Mouse (Mus musculus) midbrain, embryonic 15.5 days (tissue): ENCODE data around the gene Kdm5c. TPM values are rescaled to one million over a fixed set of nuclear protein-coding genes. Genes with fewer than 3 reads are reported as not detected.

Experiments
- ATAC-seq: fragments of 200-750 bp; cut with Nextera tagmentation; replicated peaks from 2 replicates; pipeline ENCODE4 v1.8.0; 2017; ENCODE audit warnings: moderate TSS enrichment
- H3K27ac ChIP-seq: fragments of 300-500 bp; sonication (generic); 2 replicates; pipeline ENCODE4 v1.5.1; 2015; ENCODE audit warnings: mild to moderate bottlenecking, inconsistent platforms
- H3K27me3 ChIP-seq: fragments of 300-500 bp; sonication (generic); replicated peaks from 2 replicates; pipeline ENCODE4 v1.6.1; 2015; ENCODE audit warnings: inconsistent platforms
- H3K36me3 ChIP-seq: fragments of 300-500 bp; sonication (generic); replicated peaks from 2 replicates; pipeline ENCODE4 v1.6.1; 2015; ENCODE audit warnings: inconsistent platforms
- H3K4me1 ChIP-seq: fragments of 300-500 bp; sonication (generic); 2 replicates; pipeline ENCODE4 v1.6.1; 2015; ENCODE audit warnings: inconsistent platforms
- H3K4me2 ChIP-seq: fragments of 300-500 bp; sonication (generic); 2 replicates; pipeline ENCODE4 v1.6.1; 2015; ENCODE audit warnings: inconsistent platforms, mild to moderate bottlenecking, moderate library complexity
- H3K4me3 ChIP-seq: fragments of 300-500 bp; sonication (generic); 2 replicates; pipeline ENCODE4 v1.5.1; 2015; ENCODE audit warnings: mild to moderate bottlenecking, inconsistent platforms
- H3K9ac ChIP-seq: fragments of 300-500 bp; sonication (generic); 2 replicates; pipeline ENCODE4 v1.6.1; 2015; ENCODE audit warnings: mild to moderate bottlenecking, inconsistent platforms
- H3K9me3 ChIP-seq: fragments of 300-500 bp; sonication (generic); 2 replicates; pipeline ENCODE4 v1.6.1; 2016; ENCODE audit warnings: inconsistent platforms
- WGBS: fragments of 180-500 bp; shearing (Covaris S2); methylation state at CpG from one replicate; pipeline ENCODE4 v1.1.7; 2015; ENCODE audit warnings: mixed read lengths; 5-methylcytosine and 5-hydroxymethylcytosine counted together
- polyA plus RNA-seq: library from polyadenylated mRNA; unstranded; fragments of >200 nt; fragmentation: Nextera tagmentation; extraction: Ambion mirVana; gene quantifications from 2 replicates; pipeline ENCODE4 v1.2.1, GENCODE M21; 2015

Kdm5c gene
- polyA plus RNA-seq = 38.6 and 38.9 TPM in 2 replicates

GRCm38 (mm10) chrX:152232781-152233763 lies at the start of gene Kdm5c:
Gene Kdm5c, plus strand, starts transcription at chrX:152233020.
- Histone ChIP-seq H3K9ac (peak within 1 kb of the TSS; percentile 74), H3K9me3 (no peaks in the 10 kb centered on the region), H3K27me3 (no peaks in the 10 kb centered on the region; the same call in 1 of the 2 replicates), H3K4me2 (peak within 1 kb of the TSS; percentile 71), H3K27ac (peak within 1 kb of the TSS; percentile 80), H3K36me3 (no peaks in the 10 kb centered on the region), H3K4me1 (peaks cover 28% of the 10 kb centered on the region), H3K4me3 (peak within 1 kb of the TSS; percentile 88)
- under 1% methylated on average over 69 of the region's 69 CpGs for WGBS
- ATAC-seq = peak; percentile 98

- Histone ChIP-seq H3K4me1 (no peaks in the 10 kb centered on the region), H3K9ac (no peak overlapping the region), H3K27me3 (peaks cover 40% of the 10 kb centered on the region), H3K9me3 (no peaks in the 10 kb centered on the region), H3K36me3 (no peaks in the 10 kb centered on the region), H3K4me2 (no peak overlapping the region), H3K27ac (no peak overlapping the region), H3K4me3 (no peak overlapping the region)
- ATAC-seq = no peak
Observed at GRCm38 (mm10) chrX:152187151-152187550, 45.7 kb upstream of the Kdm5c start.

DNA sequence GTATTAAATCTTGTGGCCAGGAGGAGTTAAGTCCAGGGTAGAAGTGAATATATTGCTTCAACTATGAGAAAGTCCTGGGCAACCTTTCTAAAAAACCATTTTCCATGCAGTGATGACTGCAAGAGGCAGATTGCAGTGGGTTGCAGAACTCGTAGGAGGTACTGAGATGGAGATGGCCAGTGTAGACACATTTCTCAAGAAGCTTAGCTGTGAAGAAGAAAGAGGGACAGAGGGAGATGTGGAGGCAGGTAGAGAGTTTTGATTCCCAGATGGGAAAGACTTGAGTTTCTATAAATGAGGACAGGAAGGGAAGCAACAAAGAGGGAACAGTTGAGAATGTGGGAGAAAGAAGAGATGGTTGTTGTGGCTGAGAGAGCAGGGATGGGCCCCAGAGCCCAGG lies 41.6 kb upstream of the Kdm5c start:
- no peak for ATAC-seq
- Histone ChIP-seq H3K27me3 (peaks cover 59% of the 10 kb centered on the region), H3K9ac (no peak overlapping the region), H3K4me2 (no peak overlapping the region), H3K9me3 (no peaks in the 10 kb centered on the region), H3K27ac (no peak overlapping the region), H3K4me3 (no peak overlapping the region), H3K4me1 (no peaks in the 10 kb centered on the region), H3K36me3 (no peaks in the 10 kb centered on the region)
- 73% methylated on average over 1 of the region's 1 CpGs for WGBS

DNA sequence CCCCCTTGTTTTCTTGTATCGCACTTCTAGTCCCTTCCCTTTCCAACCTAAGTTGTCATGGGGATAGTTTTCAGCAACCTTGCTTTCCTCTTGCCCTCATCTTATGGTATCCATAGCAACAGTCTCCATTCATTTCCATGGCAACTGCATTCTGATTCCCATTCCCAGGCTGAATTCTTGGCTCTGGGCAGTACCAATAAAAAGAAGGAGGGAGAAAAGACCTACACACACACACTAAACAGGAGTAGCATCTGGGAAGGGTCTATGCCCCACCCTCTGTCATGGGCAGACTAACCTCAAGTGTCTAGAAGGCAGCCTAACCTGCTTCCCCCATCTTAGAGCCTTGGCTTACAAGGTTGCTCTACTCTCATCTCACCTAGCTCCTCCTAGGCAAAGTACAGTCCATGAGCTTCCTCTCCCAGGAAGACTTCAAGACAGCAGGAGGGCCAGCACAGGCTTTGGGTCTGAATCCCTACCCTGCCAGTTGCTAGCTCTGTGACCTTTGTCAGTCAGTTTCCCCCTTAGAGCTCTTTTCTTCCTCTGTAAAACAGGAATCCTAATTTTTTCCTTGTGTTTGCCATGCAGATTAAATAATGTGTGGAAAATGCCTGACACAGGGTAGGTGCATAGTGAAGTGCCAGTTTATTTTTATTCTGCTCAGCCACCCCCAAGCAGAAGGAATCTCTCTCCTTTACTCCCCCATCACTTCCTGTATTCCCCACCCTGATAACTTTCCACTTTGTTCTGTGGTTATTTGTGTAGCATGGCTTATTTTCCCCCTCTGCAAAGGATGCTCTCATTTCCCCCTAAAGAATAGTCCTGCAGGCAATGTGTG lies 34.8 kb upstream of the Kdm5c start:
- Histone ChIP-seq H3K9ac (no peak overlapping the region), H3K27ac (peak overlapping the region; percentile 91), H3K9me3 (no peaks in the 10 kb centered on the region), H3K4me2 (peak overlapping the region; percentile 31), H3K36me3 (no peaks in the 10 kb centered on the region), H3K4me3 (no peak overlapping the region), H3K4me1 (peaks cover 29% of the 10 kb centered on the region), H3K27me3 (peaks cover 54% of the 10 kb centered on the region)
- peak; percentile 90 for ATAC-seq
- WGBS = 18% methylated on average over 1 of the region's 1 CpGs

GRCm38 (mm10) chrX:152201737-152202421 lies 30.9 kb upstream of the Kdm5c start:
- Histone ChIP-seq H3K27ac (0 out of 2 replicates have a peak overlapping the region, but pooled peaks have one; percentile 38), H3K4me2 (no peak overlapping the region), H3K4me1 (peaks cover 29% of the 10 kb centered on the region), H3K27me3 (peaks cover 65% of the 10 kb centered on the region), H3K36me3 (no peaks in the 10 kb centered on the region), H3K4me3 (no peak overlapping the region), H3K9ac (no peak overlapping the region), H3K9me3 (no peaks in the 10 kb centered on the region)
- whole genome bisulfite sequencing = 28% methylated on average over 4 of the region's 4 CpGs
- no peak for ATAC-seq

DNA sequence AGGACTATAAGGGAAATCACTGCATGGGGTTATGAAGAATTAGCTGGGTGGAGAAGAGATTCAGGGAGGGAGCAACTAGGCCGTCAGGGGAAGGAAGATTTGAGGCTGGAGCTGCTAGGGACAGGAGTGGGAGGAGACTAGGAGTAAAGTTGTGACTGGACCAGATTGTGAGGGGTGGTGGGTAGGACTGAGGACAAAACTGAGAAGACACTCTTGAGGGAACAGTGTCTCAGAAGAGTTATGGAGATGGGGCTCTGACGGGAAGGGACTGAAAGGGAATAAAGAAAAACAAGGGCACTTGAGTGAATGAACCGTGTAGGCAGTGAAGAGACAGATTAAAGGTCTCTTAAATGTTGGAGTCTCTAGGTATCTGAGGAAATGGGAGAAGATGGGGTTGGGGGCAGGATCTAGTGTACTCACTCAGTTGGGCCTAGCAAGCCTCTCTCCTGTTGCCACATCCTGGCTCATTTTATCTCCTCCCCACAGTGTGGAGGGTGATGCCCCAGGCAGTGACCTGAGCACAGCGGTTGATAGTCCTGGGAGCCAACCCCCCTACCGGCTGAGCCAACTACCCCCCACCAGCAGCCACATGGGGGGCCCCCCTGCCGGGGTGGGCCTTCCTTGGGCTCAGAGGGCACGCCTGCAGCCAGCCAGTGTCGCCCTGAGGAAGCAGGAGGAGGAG lies 30.3 kb upstream of the Kdm5c start:
- H3K27ac ChIP-seq = no peak overlapping the region
- 32% methylated on average over 8 of the region's 8 CpGs for WGBS
- H3K4me1 ChIP-seq = peaks cover 22% of the 10 kb centered on the region
- H3K4me3 ChIP-seq = no peak overlapping the region
- H3K27me3 ChIP-seq = peaks cover 63% of the 10 kb centered on the region
- no peak overlapping the region for H3K9ac ChIP-seq
- ATAC-seq = no peak
- no peaks in the 10 kb centered on the region for H3K36me3 ChIP-seq
- no peaks in the 10 kb centered on the region for H3K9me3 ChIP-seq
- no peak overlapping the region for H3K4me2 ChIP-seq

DNA sequence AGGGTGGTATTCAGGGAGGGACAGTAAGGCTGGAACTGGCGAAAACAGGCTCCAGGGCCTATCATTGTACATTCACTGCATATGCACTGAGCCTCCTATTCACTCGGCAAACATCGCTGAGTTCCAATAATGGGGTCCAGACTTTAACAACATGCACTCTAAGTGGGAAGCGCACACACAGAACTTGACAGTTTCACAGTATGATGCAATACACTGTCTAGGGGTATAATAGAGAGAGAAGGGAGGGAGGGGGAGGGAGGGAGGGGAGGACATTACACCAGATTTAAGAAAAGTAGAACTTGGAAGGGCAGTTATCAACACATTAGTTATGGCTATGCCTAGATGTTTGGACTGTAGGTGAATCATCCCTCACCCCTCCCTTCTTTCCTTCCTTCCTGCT lies 29.6 kb upstream of the Kdm5c start:
- no peak for ATAC-seq
- H3K36me3 ChIP-seq = no peaks in the 10 kb centered on the region
- peaks cover 63% of the 10 kb centered on the region for H3K27me3 ChIP-seq
- H3K4me2 ChIP-seq = no peak overlapping the region
- no peak overlapping the region for H3K27ac ChIP-seq
- no peak overlapping the region for H3K4me3 ChIP-seq
- no peak overlapping the region for H3K9ac ChIP-seq
- WGBS = 64% methylated on average over 4 of the region's 4 CpGs
- H3K9me3 ChIP-seq = no peaks in the 10 kb centered on the region
- peaks cover 17% of the 10 kb centered on the region for H3K4me1 ChIP-seq

GRCm38 (mm10) chrX:152205486-152205885 lies 27.3 kb upstream of the Kdm5c start:
- H3K4me3 ChIP-seq = no peak overlapping the region
- no peak for ATAC-seq
- H3K27ac ChIP-seq = no peak overlapping the region
- H3K9ac ChIP-seq = no peak overlapping the region
- H3K9me3 ChIP-seq = no peaks in the 10 kb centered on the region
- peaks cover 5% of the 10 kb centered on the region; the same call in 1 of the 2 replicates for H3K4me1 ChIP-seq
- peaks cover 64% of the 10 kb centered on the region for H3K27me3 ChIP-seq
- H3K4me2 ChIP-seq = no peak overlapping the region
- 97% methylated on average over 1 of the region's 1 CpGs for WGBS
- no peaks in the 10 kb centered on the region for H3K36me3 ChIP-seq

- 90% methylated on average over 1 of the region's 1 CpGs for WGBS
- no peaks in the 10 kb centered on the region for H3K4me1 ChIP-seq
- no peak overlapping the region for H3K4me2 ChIP-seq
- peaks cover 60% of the 10 kb centered on the region for H3K27me3 ChIP-seq
- H3K27ac ChIP-seq = no peak overlapping the region
- no peak for ATAC-seq
- no peaks in the 10 kb centered on the region for H3K9me3 ChIP-seq
- no peak overlapping the region for H3K9ac ChIP-seq
- H3K36me3 ChIP-seq = no peaks in the 10 kb centered on the region
- H3K4me3 ChIP-seq = no peak overlapping the region
Observed at GRCm38 (mm10) chrX:152214703-152215102, 18.1 kb upstream of the Kdm5c start.

DNA sequence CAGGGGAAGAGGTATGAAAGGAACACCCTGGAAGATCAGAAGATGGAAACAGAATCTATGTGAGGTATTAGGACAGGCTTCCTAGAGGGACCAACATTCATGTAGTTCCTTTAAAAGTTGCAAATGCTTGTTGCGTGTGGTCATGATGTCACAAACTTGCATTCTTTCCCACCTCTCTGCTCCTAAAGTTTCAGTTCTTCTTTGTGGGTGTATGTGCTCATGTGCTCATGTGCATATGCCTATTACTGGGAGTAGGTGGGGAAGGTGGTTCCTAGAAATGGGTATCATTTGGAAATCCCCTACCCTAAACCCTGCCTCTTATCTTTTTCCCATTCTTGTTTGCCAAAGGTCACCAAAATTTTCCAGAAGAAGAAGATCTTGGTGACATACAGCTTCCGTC lies 14.3 kb upstream of the Kdm5c start:
- H3K4me2 ChIP-seq = no peak overlapping the region
- no peak overlapping the region for H3K27ac ChIP-seq
- H3K27me3 ChIP-seq = peaks cover 59% of the 10 kb centered on the region
- H3K36me3 ChIP-seq = no peaks in the 10 kb centered on the region
- H3K4me1 ChIP-seq = no peaks in the 10 kb centered on the region
- no peaks in the 10 kb centered on the region for H3K9me3 ChIP-seq
- no peak overlapping the region for H3K4me3 ChIP-seq
- WGBS = 100% methylated on average over 2 of the region's 2 CpGs
- no peak for ATAC-seq
- H3K9ac ChIP-seq = no peak overlapping the region

DNA sequence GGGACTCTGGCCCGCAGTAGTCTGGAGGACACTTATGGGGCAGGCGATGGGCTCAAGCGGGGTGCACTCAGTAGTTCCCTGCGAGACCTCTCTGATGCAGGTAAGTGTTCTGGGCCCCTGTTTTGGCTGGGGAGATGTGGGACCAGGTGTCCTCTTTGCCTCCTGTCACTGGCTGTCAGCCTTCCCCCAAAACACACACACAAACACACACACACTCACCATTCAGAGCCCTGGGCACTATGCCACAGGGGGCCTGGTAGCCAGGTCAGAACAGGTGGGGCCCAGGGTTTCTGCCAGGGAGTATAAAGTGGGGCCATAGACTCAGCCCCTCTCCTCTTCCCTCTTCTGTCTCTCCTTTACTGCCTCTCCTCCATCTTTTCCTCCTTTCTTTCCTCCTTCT lies 11.1 kb upstream of the Kdm5c start:
- H3K9me3 ChIP-seq = no peaks in the 10 kb centered on the region
- H3K4me1 ChIP-seq = no peaks in the 10 kb centered on the region
- H3K9ac ChIP-seq = no peak overlapping the region
- 67% methylated on average over 4 of the region's 4 CpGs for WGBS
- no peak for ATAC-seq
- no peak overlapping the region for H3K4me2 ChIP-seq
- no peaks in the 10 kb centered on the region for H3K36me3 ChIP-seq
- peaks cover 68% of the 10 kb centered on the region for H3K27me3 ChIP-seq
- no peak overlapping the region for H3K4me3 ChIP-seq
- no peak overlapping the region for H3K27ac ChIP-seq
